Mouse (Mus musculus) liver, embryonic 15.5 days (tissue): ENCODE results near the gene Fndc10. TPM values are rescaled to one million over a fixed set of nuclear protein-coding genes. Genes with fewer than 3 reads are reported as not detected.

Experiments used
- ATAC-seq: fragments of 200-750 bp; cut with Nextera tagmentation; 2 replicates; pipeline ENCODE4 v1.8.0; 2017; ENCODE audit warnings: moderate number of reproducible peaks, mild to moderate bottlenecking, moderate library complexity; ENCODE audit not compliant: insufficient read depth
- H3K27ac ChIP-seq: fragments of 300-500 bp; sonication (generic); replicated peaks from 2 replicates; pipeline ENCODE4 v1.5.1; 2015; ENCODE audit warnings: mild to moderate bottlenecking, inconsistent platforms
- H3K27me3 ChIP-seq: fragments of 300-500 bp; sonication (generic); 2 replicates; pipeline ENCODE4 v1.6.1; 2015; ENCODE audit warnings: mild to moderate bottlenecking, inconsistent platforms
- H3K36me3 ChIP-seq: fragments of 300-500 bp; sonication (generic); replicated peaks from 2 replicates; pipeline ENCODE4 v1.6.1; 2015; ENCODE audit warnings: moderate library complexity, mild to moderate bottlenecking, inconsistent platforms
- H3K4me1 ChIP-seq: fragments of 300-500 bp; sonication (generic); replicated peaks from 2 replicates; pipeline ENCODE4 v1.6.1; 2015; ENCODE audit warnings: inconsistent platforms
- H3K4me2 ChIP-seq: fragments of 300-500 bp; sonication (generic); 2 replicates; pipeline ENCODE4 v1.6.1; 2015; ENCODE audit warnings: moderate library complexity, mild to moderate bottlenecking, inconsistent platforms
- H3K4me3 ChIP-seq: fragments of 300-500 bp; sonication (generic); replicated peaks from 2 replicates; pipeline ENCODE4 v1.5.1; 2015; ENCODE audit warnings: mild to moderate bottlenecking, inconsistent platforms
- H3K9ac ChIP-seq: fragments of 300-500 bp; sonication (generic); 2 replicates; pipeline ENCODE4 v1.6.1; 2015; ENCODE audit warnings: moderate library complexity, mild to moderate bottlenecking, inconsistent platforms
- H3K9me3 ChIP-seq: fragments of 300-500 bp; sonication (generic); replicated peaks from 2 replicates; pipeline ENCODE4 v1.6.1; 2016; ENCODE audit warnings: inconsistent platforms
- WGBS: fragments of 180-500 bp; shearing (Covaris S2); methylation state at CpG from one replicate; pipeline ENCODE4 v1.1.7; 2015; ENCODE audit warnings: mixed read lengths; ENCODE audit not compliant: insufficient replicate concordance; 5-methylcytosine and 5-hydroxymethylcytosine counted together
- polyA plus RNA-seq: library from polyadenylated mRNA; unstranded; fragments of >200 nt; fragmentation: Nextera tagmentation; extraction: Ambion mirVana; gene quantifications from 2 replicates; pipeline ENCODE4 v1.2.1, GENCODE M21; 2015

Fndc10 gene
- polyA plus RNA-seq, 1 experiment from 2014 or later: 0.48 TPM

DNA sequence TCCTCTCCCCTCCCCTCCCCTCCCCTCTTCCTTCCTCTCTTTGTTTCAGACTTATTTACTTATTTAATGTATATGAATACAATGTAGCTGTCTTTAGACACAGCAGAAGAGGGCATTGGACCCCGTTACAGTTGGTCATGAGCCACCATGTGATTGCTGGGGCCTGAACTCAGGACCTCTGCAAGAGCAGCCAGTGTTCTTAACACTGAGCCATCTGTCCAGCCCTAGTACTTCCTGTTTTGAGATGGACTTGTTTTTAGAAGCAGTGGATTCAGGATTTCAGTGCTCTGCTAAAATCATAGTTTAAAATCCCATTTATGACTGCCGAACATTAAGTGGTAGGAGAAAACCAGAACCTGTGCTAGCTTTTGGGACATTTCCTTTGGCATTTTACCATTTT lies 14.4 kb downstream of the Fndc10 start:
- no peaks in the 10 kb centered on the region for H3K9me3 ChIP-seq
- H3K4me3 ChIP-seq: no peak overlapping the region
- H3K27ac ChIP-seq: no peak overlapping the region
- WGBS: 57% methylated on average over 2 of the region's 2 CpGs
- H3K9ac ChIP-seq: no peak overlapping the region
- no peak for ATAC-seq
- no peak overlapping the region for H3K4me2 ChIP-seq
- no peaks in the 10 kb centered on the region for H3K27me3 ChIP-seq
- peaks cover 6% of the 10 kb centered on the region; the same call in 1 of the 2 replicates for H3K36me3 ChIP-seq
- H3K4me1 ChIP-seq: peaks cover 53% of the 10 kb centered on the region

GRCm38 (mm10) chr4:155708988-155709387 lies 14.8 kb downstream of the Fndc10 start:
- Histone ChIP-seq H3K4me1 (peaks cover 50% of the 10 kb centered on the region), H3K9ac (no peak overlapping the region), H3K27me3 (no peaks in the 10 kb centered on the region), H3K4me2 (no peak overlapping the region), H3K9me3 (no peaks in the 10 kb centered on the region), H3K4me3 (no peak overlapping the region), H3K27ac (0 out of 2 replicates have a peak overlapping the region, but pooled peaks have one; percentile 14), H3K36me3 (peaks cover 7% of the 10 kb centered on the region; the same call in 1 of the 2 replicates)
- ATAC-seq: no peak

DNA sequence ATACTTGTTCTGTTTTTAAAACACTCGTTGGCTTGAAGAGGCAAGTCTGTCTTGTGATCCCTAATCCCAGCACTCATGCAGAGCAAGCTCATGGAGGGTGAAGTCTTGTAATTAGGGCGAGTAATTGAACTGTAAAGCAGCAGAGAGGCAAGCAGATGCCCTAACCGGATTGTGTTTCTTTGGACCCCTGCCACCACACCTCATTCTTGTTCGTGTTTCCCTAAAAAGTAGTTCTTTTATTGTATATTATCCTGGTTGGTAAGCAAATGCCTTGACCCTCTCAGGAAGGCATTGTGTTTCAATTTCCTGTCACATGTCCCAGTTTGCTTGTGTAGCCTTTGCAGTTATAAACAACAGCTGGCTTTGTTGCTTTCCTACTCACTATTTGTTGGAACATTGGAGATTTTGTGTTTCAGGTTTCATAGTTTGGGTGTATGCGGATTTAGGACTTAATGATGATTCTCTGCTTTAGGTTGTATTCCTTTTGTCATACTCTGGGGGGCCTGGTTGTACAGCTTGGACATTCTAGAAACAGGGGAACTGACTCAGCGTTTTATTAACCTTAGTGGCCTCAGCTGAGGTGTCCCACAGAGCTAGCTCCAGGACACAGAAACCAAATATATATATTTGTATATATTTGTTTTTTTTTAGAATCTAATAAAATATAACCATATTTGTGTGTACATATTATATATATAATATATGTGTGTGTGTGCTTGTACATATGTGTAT lies 16.5 kb downstream of the Fndc10 start:
- Histone ChIP-seq H3K36me3 (peaks cover 24% of the 10 kb centered on the region), H3K4me2 (no peak overlapping the region), H3K9ac (no peak overlapping the region), H3K4me1 (peaks cover 45% of the 10 kb centered on the region), H3K27ac (0 out of 2 replicates have a peak overlapping the region, but pooled peaks have one; percentile 24), H3K4me3 (no peak overlapping the region), H3K9me3 (no peaks in the 10 kb centered on the region), H3K27me3 (no peaks in the 10 kb centered on the region)
- no peak for ATAC-seq
- 35% methylated on average over 6 of the region's 6 CpGs for WGBS

DNA sequence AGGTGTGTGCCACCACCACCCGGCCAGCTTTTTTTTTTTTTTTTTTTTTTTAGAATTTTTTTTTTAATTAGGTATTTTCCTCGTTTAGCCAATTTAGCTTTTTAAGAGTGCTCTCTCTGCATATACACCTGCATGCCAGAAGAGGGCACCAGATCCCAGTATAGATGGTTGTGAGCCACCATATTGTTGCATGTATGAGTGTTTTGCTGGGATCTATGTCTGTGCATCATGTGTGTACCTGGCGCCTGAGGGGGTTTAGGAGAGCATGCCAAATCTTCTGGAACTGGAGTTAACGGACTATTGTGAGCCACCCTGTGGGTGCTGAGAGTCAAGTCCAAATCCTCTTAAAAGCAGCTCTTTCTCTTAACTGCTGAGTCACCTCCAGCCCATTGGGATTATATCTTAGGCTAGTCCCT lies 27.5 kb downstream of the Fndc10 start:
- H3K4me2 ChIP-seq: no peak overlapping the region
- H3K9ac ChIP-seq: no peak overlapping the region
- H3K27me3 ChIP-seq: no peaks in the 10 kb centered on the region
- 48% methylated on average over 4 of the region's 4 CpGs for WGBS
- peaks cover 33% of the 10 kb centered on the region for H3K36me3 ChIP-seq
- H3K4me1 ChIP-seq: no peaks in the 10 kb centered on the region
- H3K27ac ChIP-seq: no peak overlapping the region
- H3K4me3 ChIP-seq: no peak overlapping the region
- no peak for ATAC-seq
- H3K9me3 ChIP-seq: no peaks in the 10 kb centered on the region

DNA sequence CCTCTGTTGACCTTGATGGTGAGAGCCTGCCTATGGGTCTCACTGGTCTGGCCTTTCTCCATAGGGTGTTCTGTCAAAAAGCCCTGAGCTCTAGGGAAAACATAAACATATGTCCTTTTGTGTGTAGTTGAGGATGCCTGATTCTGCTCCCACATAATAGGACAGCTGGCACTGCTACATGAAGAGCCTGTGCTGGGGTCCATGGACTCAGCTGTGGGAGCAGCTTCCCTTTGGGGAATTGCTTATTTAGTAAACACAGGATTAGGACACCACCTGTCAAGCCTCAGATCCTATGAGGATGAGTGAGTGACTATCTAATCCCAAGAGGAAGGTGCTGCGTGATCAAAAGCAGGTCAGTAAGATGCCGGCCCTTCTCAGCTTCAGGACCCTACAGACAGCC lies 33.9 kb downstream of the Fndc10 start:
- H3K4me3 ChIP-seq: no peak overlapping the region
- no peak overlapping the region for H3K9ac ChIP-seq
- no peak overlapping the region for H3K27ac ChIP-seq
- no peak for ATAC-seq
- no peaks in the 10 kb centered on the region for H3K4me1 ChIP-seq
- H3K9me3 ChIP-seq: no peaks in the 10 kb centered on the region
- peaks cover 43% of the 10 kb centered on the region for H3K36me3 ChIP-seq
- no peak overlapping the region for H3K4me2 ChIP-seq
- no peaks in the 10 kb centered on the region for H3K27me3 ChIP-seq
- 92% methylated on average over 2 of the region's 2 CpGs for WGBS

- no peak for ATAC-seq
- Histone ChIP-seq H3K4me3 (no peak overlapping the region), H3K27me3 (0 out of 2 replicates have a peak, but pooled peaks cover 6% of the 10 kb centered on the region), H3K9me3 (no peaks in the 10 kb centered on the region), H3K27ac (0 out of 2 replicates have a peak overlapping the region, but pooled peaks have one; percentile 41), H3K9ac (no peak overlapping the region), H3K4me1 (peaks cover 27% of the 10 kb centered on the region), H3K4me2 (peak overlapping the region; percentile 94; the same call in 1 of the 2 replicates), H3K36me3 (peaks cover 18% of the 10 kb centered on the region)
- 79% methylated on average over 10 of the region's 10 CpGs for WGBS
These were observed 39.1 kb downstream of the Fndc10 start for GRCm38 (mm10) chr4:155733267-155733666.

DNA sequence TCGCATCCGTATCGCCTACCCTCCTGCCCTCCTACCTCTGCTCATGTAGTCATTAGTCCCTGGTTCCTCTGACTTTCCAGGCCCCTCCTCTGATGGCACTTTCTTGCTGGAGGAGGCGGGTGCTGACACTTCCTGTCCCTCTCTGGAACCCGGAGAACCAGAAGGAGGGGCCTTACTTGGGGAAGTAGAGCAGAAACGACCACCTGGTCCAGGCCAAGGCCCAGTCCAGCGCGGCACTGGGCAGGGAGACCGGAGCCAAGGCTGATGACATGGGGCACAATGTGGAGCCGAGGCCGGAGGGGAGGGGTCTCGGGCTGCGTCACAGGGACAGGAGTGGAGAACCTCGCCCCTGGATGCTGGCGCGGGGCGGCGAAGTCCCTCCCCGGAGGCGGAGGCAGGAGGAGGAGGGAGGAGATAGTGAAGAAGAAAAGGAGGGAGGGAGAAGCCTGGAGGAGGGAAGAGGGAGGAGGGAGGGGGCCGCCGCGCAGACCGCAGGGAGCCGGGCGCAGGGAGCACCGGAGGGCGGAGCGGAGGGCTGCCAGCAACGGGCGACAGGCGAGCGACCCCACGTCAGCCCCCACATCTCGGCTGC lies 40.3 kb downstream of the Fndc10 start, which contains the start of gene Tmem240:
Gene Tmem240 (plus strand): TSS at position 451 of the 592 bp plus-strand sequence.
- Histone ChIP-seq H3K27ac (peak within 1 kb of the TSS; percentile 61), H3K4me3 (peak within 1 kb of the TSS; percentile 78), H3K4me2 (peak within 1 kb of the TSS; percentile 94), H3K9ac (peak within 1 kb of the TSS; percentile 62), H3K9me3 (no peaks in the 10 kb centered on the region), H3K27me3 (0 out of 2 replicates have a peak, but pooled peaks cover 6% of the 10 kb centered on the region), H3K4me1 (peaks cover 27% of the 10 kb centered on the region), H3K36me3 (peaks cover 15% of the 10 kb centered on the region)
- ATAC-seq: peak; percentile 83
- WGBS: under 1% methylated on average over 35 of the region's 35 CpGs

GRCm38 (mm10) chr4:155734951-155735702 lies 41.0 kb downstream of the Fndc10 start:
- under 1% methylated on average over 71 of the region's 79 CpGs for WGBS
- Histone ChIP-seq H3K4me1 (peaks cover 27% of the 10 kb centered on the region), H3K9me3 (no peaks in the 10 kb centered on the region), H3K9ac (peak overlapping the region; percentile 62), H3K27ac (peak overlapping the region; percentile 61), H3K4me3 (peak overlapping the region; percentile 78), H3K27me3 (0 out of 2 replicates have a peak, but pooled peaks cover 6% of the 10 kb centered on the region), H3K4me2 (peak overlapping the region; percentile 94), H3K36me3 (peaks cover 19% of the 10 kb centered on the region)
- peak; percentile 65 for ATAC-seq

DNA sequence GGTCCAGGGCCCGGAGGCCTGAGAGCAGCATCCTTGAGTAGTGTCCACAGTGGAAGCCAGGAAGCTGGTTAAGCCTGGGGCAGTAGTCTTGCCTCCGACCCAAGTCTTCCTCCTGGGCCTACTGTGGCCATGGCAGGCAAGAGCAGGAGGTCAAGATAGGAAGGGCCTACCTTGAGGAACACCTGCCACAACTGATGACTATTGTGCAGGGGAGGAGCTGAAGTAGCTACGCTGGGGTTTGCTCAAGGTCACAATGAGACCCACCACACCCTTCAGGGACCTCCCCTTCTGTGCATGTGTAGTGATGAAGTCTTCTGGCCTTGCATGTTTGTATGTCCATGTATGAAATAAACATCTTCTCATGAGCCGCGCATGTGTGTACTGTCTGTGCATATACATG lies 41.6 kb downstream of the Fndc10 start:
- Histone ChIP-seq H3K4me3 (peak overlapping the region; percentile 78), H3K9me3 (no peaks in the 10 kb centered on the region), H3K27ac (no peak overlapping the region), H3K36me3 (peaks cover 25% of the 10 kb centered on the region), H3K27me3 (0 out of 2 replicates have a peak, but pooled peaks cover 6% of the 10 kb centered on the region), H3K9ac (peak overlapping the region; percentile 62; the same call in 1 of the 2 replicates), H3K4me1 (peaks cover 27% of the 10 kb centered on the region), H3K4me2 (peak overlapping the region; percentile 94)
- no peak for ATAC-seq
- 70% methylated on average over 5 of the region's 5 CpGs for WGBS

- Histone ChIP-seq H3K9me3 (no peaks in the 10 kb centered on the region), H3K4me3 (no peak overlapping the region), H3K36me3 (peaks cover 32% of the 10 kb centered on the region), H3K27me3 (0 out of 2 replicates have a peak, but pooled peaks cover 6% of the 10 kb centered on the region), H3K4me2 (0 out of 2 replicates have a peak overlapping the region, but pooled peaks have one; percentile 94), H3K27ac (no peak overlapping the region), H3K9ac (no peak overlapping the region), H3K4me1 (peaks cover 27% of the 10 kb centered on the region)
- ATAC-seq: no peak
- 85% methylated on average over 5 of the region's 5 CpGs for WGBS
These were observed 42.3 kb downstream of the Fndc10 start for GRCm38 (mm10) chr4:155736421-155736820.

- peaks cover 33% of the 10 kb centered on the region for H3K36me3 ChIP-seq
- H3K27ac ChIP-seq: no peak overlapping the region
- ATAC-seq: no peak
- H3K9ac ChIP-seq: no peak overlapping the region
- no peaks in the 10 kb centered on the region for H3K9me3 ChIP-seq
- 0 out of 2 replicates have a peak, but pooled peaks cover 6% of the 10 kb centered on the region for H3K27me3 ChIP-seq
- peaks cover 25% of the 10 kb centered on the region for H3K4me1 ChIP-seq
- no peak overlapping the region for H3K4me2 ChIP-seq
- no peak overlapping the region for H3K4me3 ChIP-seq
- 53% methylated on average over 8 of the region's 8 CpGs for WGBS
These were observed 44.1 kb downstream of the Fndc10 start for GRCm38 (mm10) chr4:155738262-155738661.
